Mouse (Mus musculus) Patski (cell line): ENCODE data around the gene Zmiz1. TPM values are rescaled to one million over a fixed set of nuclear protein-coding genes. Genes with fewer than 3 reads are reported as not detected.

Experiments
- ATAC-seq: fragments of 100-300 bp; one replicate; pipeline ENCODE4 v1.8.0; 2021
- CTCF ChIA-PET: fragments of 350-600 bp; sonication (Branson Sonifier 250); formaldehyde crosslinking; loops from one replicate; lab custom pipeline; 2022; ENCODE audit warnings: inconsistent platforms; lab: Charles Lee
- POLR2A ChIA-PET: fragments of 350-600 bp; sonication (Branson Sonifier 250); formaldehyde crosslinking; loops from one replicate; lab custom pipeline; 2022; ENCODE audit warnings: antibody characterized with exemption, inconsistent platforms; lab: Charles Lee
- DNase-seq: peaks from one replicate; pipeline ENCODE4 v3.0.0-alpha.2; 2011; ENCODE audit warnings: low read depth, low spot score
- H3K27me3 ChIP-seq: fragments of 371-371 bp; one replicate; pipeline ENCODE4 v1.5.1; 2021
- CTCF ChIP-seq: fragments of 100-300 bp; IDR thresholded peaks from one replicate; pipeline ENCODE4 v1.5.1; 2021
- in situ Hi-C: fragments of 300-500 bp; cut with MboI; formaldehyde crosslinking; loops from 3 replicates; pipeline ENCODE4 v1.11.1; 2018; ENCODE audit warnings: low pct_unique_long_range_greater_than_20kb, mixed read lengths
- polyA plus RNA-seq: library from polyadenylated mRNA; unstranded; gene quantifications from one replicate; pipeline ENCODE4 v1.2.3, GENCODE M21; 2021

The Zmiz1 gene
- polyA plus RNA-seq, 1 experiment from 2014 or later, result 55.2 TPM

GRCm38 (mm10) chr14:25488097-25488613, 29.2 kb downstream of the Zmiz1 start:
- DNase-seq (no peak), ATAC-seq (peak; percentile 55)
- in situ Hi-C loops, result no loop called here
- H3K27me3 ChIP-seq, result no peaks in the 10 kb centered on the region
- POLR2A ChIA-PET, result interaction anchor here (1.4 kb wide), 1 partner anchor 71 kb away, joined by 3 read pairs; no protein-coding TSS in a partner anchor
- TF ChIP-seq CTCF, result no peak
- CTCF ChIA-PET, result interaction anchor here (1.8 kb wide), 1 partner anchor 78 kb away, joined by 6 read pairs; no protein-coding TSS in a partner anchor

GRCm38 (mm10) chr14:25489336-25490078, 30.5 kb downstream of the Zmiz1 start:
- POLR2A ChIA-PET, result interaction anchor here (0.6 to 0.7 kb wide), 2 partner anchors 38 to 100 kb away, joined by 4 to 5 read pairs; no protein-coding TSS in a partner anchor
- H3K27me3 ChIP-seq, result no peaks in the 10 kb centered on the region
- DNase-seq (no peak), ATAC-seq (no peak)
- in situ Hi-C loops, result no loop called here
- CTCF ChIA-PET, result interaction anchor here (1.0 kb wide), 1 partner anchor 17 kb away, joined by 3 read pairs; no protein-coding TSS in a partner anchor
- TF ChIP-seq CTCF, result no peak

- no peak for ATAC-seq
- no peak for TF ChIP-seq CTCF
- ChIA-PET CTCF (interaction anchor here (1.2 kb wide), 1 partner anchor 25 kb away, joined by 3 read pairs; no protein-coding TSS in a partner anchor), POLR2A (interaction anchor here (0.8 to 1.6 kb wide), 2 partner anchors 14 to 32 kb away, joined by 3 to 4 read pairs; no protein-coding TSS in a partner anchor)
- H3K27me3 ChIP-seq, result no peaks in the 10 kb centered on the region
- in situ Hi-C loops, result no loop called here
- DNase-seq, result no peak
Observed at GRCm38 (mm10) chr14:25491961-25492360, 33.0 kb downstream of the Zmiz1 start.

GRCm38 (mm10) chr14:25492567-25493279, 33.7 kb downstream of the Zmiz1 start:
- DNase-seq (no peak), ATAC-seq (no peak)
- H3K27me3 ChIP-seq, result no peaks in the 10 kb centered on the region
- ChIA-PET CTCF (interaction anchor here (1.2 to 1.5 kb wide), 3 partner anchors 18 to 73 kb away, joined by 3 to 7 read pairs (median 5); no protein-coding TSS in a partner anchor), POLR2A (interaction anchor here (0.8 to 1.6 kb wide), 2 partner anchors 15 to 33 kb away, joined by 3 to 4 read pairs; no protein-coding TSS in a partner anchor)
- no peak for TF ChIP-seq CTCF
- in situ Hi-C loops, result no loop called here

- H3K27me3 ChIP-seq, result no peaks in the 10 kb centered on the region
- POLR2A ChIA-PET, result no interaction called here
- DNase-seq (no peak), ATAC-seq (no peak)
- no peak for TF ChIP-seq CTCF
- in situ Hi-C loops, result no loop called here
- CTCF ChIA-PET, result interaction anchor here (1.3 to 1.8 kb wide), 4 partner anchors 11 to 72 kb away, joined by 3 to 7 read pairs (median 4); no protein-coding TSS in a partner anchor
Observed at GRCm38 (mm10) chr14:25493301-25494241, 34.6 kb downstream of the Zmiz1 start.

- ChIA-PET CTCF (interaction anchor here (1.3 to 1.8 kb wide), 2 partner anchors 12 to 17 kb away, joined by 3 to 4 read pairs; no protein-coding TSS in a partner anchor), POLR2A (interaction anchor here (1.2 to 1.7 kb wide), 2 partner anchors 16 to 36 kb away, joined by 4 to 7 read pairs; partner anchors contain the start of gene Zmiz1)
- DNase-seq (no peak), ATAC-seq (no peak)
- no peak for TF ChIP-seq CTCF
- in situ Hi-C loops, result no loop called here
- H3K27me3 ChIP-seq, result no peaks in the 10 kb centered on the region
Observed at GRCm38 (mm10) chr14:25494778-25495177, 35.8 kb downstream of the Zmiz1 start.

GRCm38 (mm10) chr14:25496116-25496515, 37.1 kb downstream of the Zmiz1 start:
- DNase-seq (no peak), ATAC-seq (peak; percentile 45)
- ChIA-PET POLR2A (interaction anchor here (0.6 to 1.7 kb wide), 5 partner anchors 12 to 37 kb away, joined by 3 to 7 read pairs (median 4); partner anchors contain the start of gene Zmiz1), CTCF (no interaction called here)
- no peak for TF ChIP-seq CTCF
- no peaks in the 10 kb centered on the region for H3K27me3 ChIP-seq
- in situ Hi-C loops, result no loop called here

GRCm38 (mm10) chr14:25496989-25497388, 38.0 kb downstream of the Zmiz1 start:
- POLR2A ChIA-PET, result interaction anchor here (1.0 to 1.2 kb wide), 2 partner anchors 11 to 36 kb away, joined by 3 to 6 read pairs; no protein-coding TSS in a partner anchor

GRCm38 (mm10) chr14:25497596-25497995, 38.6 kb downstream of the Zmiz1 start:
- peak; percentile 82 for ATAC-seq
- POLR2A ChIA-PET, result interaction anchor here (1.0 to 1.2 kb wide), 2 partner anchors 11 to 37 kb away, joined by 3 to 6 read pairs; no protein-coding TSS in a partner anchor
- peak; percentile 93 for DNase-seq
- in situ Hi-C loops, result no loop called here
- CTCF ChIA-PET, result no interaction called here
- H3K27me3 ChIP-seq, result no peaks in the 10 kb centered on the region
- TF ChIP-seq CTCF, result no peak

More at GRCm38 (mm10) chr14:25496989-25497388, 38.0 kb downstream of the Zmiz1 start:
- CTCF ChIA-PET, result no interaction called here
- TF ChIP-seq CTCF, result no peak
- no peak for ATAC-seq
- no peaks in the 10 kb centered on the region for H3K27me3 ChIP-seq
- in situ Hi-C loops, result no loop called here
- no peak for DNase-seq
